Mouse (Mus musculus) kidney, postnatal 10 days (tissue): ENCODE results near the gene Csgalnact2.

Source experiments
- DNase-seq: peaks from one replicate; pipeline ENCODE4 v3.0.0; 2021; ENCODE audit warnings: mixed read lengths

Csgalnact2 gene

GRCm38 (mm10) chr6:118072176-118072575 is 66.8 kb downstream of the Csgalnact2 start:
- DNase-seq = no peak

DNA sequence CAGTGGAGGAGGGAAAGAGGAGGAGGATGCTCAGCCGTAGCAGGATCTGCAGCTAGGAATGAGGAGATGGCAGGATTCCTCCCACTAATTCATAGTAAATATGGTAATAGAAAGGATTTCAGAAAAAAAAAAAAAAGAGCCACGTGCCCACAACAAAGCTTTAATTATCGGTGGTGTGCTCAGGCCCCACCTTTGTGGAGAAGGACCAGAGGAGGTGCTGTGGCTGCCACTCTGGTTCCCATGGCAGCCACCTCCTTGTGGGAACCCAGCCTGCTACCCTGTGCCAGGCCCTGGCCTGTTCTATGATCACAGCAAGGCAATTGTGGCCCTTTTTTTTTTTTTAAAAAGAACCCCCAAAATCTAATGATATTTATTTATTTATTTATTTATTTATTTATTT is 67.5 kb downstream of the Csgalnact2 start:
- DNase-seq = no peak

DNA sequence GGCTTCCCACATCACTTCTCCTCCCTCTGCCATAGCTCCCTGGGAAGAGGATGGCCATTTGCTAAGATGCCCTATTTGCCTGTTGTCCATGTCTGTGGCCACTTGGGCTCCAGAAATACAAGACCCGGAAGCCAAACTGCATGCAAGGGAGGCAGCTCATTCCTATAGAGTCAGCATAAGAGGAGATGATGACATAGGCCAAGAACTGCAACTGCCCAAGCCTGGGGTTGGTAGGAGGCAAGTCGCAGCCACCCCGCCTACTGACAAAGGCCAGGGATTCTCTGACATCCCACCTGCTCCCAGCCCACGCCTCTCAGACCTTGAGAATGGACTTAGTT is 68.0 kb downstream of the Csgalnact2 start:
- no peak for DNase-seq

DNA sequence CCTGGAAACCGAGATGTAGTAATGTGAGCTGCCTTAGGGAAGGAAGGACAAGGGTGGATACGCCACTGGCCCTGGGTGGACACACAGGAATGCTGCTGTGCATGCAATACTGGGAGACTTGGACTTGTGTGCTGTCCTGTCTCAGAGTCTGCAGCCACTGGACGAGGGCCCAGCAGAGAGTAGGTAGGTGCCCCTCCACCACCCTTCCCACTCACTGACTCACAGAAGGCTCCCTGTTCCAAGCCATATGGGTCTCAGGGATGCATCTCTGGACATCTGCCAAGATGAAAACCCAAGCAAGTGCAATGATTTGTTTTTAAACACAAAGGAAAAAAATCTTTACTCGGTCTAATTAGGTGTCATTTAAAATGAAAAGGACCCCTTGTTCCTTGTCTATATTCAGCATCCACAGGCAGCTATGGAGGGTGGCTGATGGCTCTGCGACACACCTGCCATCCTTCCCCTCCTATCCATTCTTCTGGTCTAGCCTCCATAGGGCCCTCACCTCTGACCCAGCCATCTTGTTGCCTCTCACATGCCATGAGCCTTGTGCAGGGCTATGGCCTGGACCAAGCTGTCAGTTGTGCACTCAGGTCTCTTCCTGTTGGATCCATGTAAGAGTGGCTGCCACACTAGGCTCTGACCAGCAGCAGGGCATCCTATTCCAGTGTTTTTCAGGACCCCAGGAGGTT is 68.5 kb downstream of the Csgalnact2 start:
- peak; percentile 36 for DNase-seq

GRCm38 (mm10) chr6:118067720-118068119 is 71.2 kb downstream of the Csgalnact2 start:
- no peak for DNase-seq

DNA sequence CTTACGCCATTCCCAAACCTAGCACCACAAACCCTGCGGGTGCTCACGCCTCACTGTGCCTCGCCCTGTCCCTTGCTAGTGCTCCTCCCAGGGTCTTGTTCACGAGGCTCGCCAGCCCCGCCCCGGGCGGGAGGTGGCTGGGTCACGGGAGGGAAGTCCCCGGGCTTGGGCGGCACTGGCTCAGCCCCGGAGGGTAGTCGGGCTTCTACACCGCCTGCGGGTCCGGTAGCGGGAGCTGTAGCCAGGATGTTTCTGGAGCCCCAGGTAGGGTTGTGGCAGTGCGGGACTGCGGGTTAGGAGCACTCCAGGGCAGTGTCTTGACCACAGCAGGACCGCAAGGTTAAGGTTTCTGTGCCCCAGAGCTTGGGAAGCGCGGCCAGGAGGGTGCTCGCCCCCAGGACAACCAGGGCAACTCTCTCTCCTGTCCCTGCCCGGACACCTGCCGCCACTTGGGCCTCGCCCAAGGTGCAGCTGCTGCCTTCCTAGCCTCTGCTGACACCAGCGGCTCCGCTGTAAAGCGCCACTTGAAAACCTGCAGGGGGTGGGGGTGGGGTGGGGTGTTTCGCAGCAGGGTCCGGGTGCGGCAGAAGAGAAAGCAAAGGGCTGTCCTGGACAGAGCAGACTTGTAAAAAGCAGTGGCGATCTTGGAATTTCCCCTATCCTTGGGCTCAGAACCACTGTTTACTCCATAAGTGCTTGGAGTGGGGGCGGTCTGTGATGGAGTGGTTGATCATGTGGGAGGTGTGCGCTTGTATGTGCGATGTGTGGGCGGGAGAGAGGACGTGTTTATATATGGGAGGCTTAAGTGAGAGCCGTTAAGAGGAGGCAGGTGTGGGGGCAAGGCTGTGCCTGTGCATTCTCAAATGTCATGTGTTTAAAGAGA is 72.5 kb downstream of the Csgalnact2 start:
- DNase-seq = peak; percentile 59

- DNase-seq = no peak
These were observed 73.1 kb downstream of the Csgalnact2 start for GRCm38 (mm10) chr6:118065837-118066198.

- DNase-seq = peak; percentile 86
These were observed 73.9 kb downstream of the Csgalnact2 start for GRCm38 (mm10) chr6:118064968-118065530.

DNA sequence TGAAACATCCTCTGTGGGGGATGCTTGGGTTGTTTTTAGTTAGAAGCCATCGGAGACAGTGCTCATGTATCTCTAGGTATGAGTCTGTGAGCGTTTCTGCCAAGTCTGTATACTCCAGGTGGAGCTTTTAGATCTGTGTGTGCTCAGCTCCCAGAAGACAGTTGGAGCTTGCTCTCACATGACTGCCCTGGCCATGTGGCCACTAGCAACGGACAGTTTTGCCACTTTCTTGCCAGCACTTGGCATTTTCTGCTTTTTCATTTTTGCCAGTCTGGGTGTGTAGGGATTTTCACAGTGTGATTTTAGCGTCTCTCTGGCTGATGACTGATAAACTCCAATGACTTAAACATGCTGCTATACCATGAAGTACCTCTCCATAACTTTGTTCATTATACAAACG is 75.7 kb downstream of the Csgalnact2 start:
- no peak for DNase-seq

GRCm38 (mm10) chr6:118061266-118061665 is 77.7 kb downstream of the Csgalnact2 start:
- DNase-seq = no peak
